Mouse (Mus musculus) olfactory bulb, adult 2 months (tissue): ENCODE data around the gene Samd4b.

Experiments used
- CTCF ChIP-seq: fragments of 200-500 bp; IDR thresholded peaks from 2 replicates; pipeline ENCODE4 v1.5.1; 2012; ENCODE audit warnings: low read depth, mild to moderate bottlenecking, low read length, moderate library complexity; ENCODE audit not compliant: insufficient read depth
- POLR2A ChIP-seq: fragments of 200-500 bp; IDR thresholded peaks from 2 replicates; pipeline ENCODE4 v1.6.1; 2012; ENCODE audit warnings: mild to moderate bottlenecking, low read depth, low read length, moderate library complexity; ENCODE audit not compliant: insufficient read depth

GRCm38 (mm10) chr7:28573236-28573635 is 24.7 kb downstream of the Samd4b start:
- TF ChIP-seq CTCF (no peak), POLR2A (no peak)
